Mouse (Mus musculus): ENCODE results near the gene Nacc2. TPM values are rescaled to one million over a fixed set of nuclear protein-coding genes. Genes with fewer than 3 reads are reported as not detected.

The Nacc2 gene
- polyA plus RNA-seq, 1 experiment from 2014 or later: 11.2 TPM

- no peak overlapping the region for H3K9ac ChIP-seq
- no peak overlapping the region for H3K27ac ChIP-seq
These were observed 103.1 kb downstream of the Nacc2 start for GRCm38 (mm10) chr2:26019923-26020322.

GRCm38 (mm10) chr2:26017326-26017725 is 105.7 kb downstream of the Nacc2 start:
- no peaks in the 10 kb centered on the region for H3K27me3 ChIP-seq
- H3K4me1 ChIP-seq: peaks cover 12% of the 10 kb centered on the region
- peaks cover 24% of the 10 kb centered on the region for H3K36me3 ChIP-seq
- ATAC-seq (ENCODE audit: borderline replicate concordance, extremely low read depth, low FRiP score, low TSS enrichment): no peak
- no peak overlapping the region for H3K4me2 ChIP-seq
- WGBS: 74% methylated on average over 4 of the region's 4 CpGs
- no peaks in the 10 kb centered on the region for H3K9me3 ChIP-seq
- no peak overlapping the region for H3K27ac ChIP-seq
- no peak overlapping the region for H3K9ac ChIP-seq
- H3K4me3 ChIP-seq: no peak overlapping the region

More at GRCm38 (mm10) chr2:26019923-26020322, 103.1 kb downstream of the Nacc2 start:
- Histone ChIP-seq H3K4me3 (0 out of 2 replicates have a peak overlapping the region, but pooled peaks have one; percentile 81), H3K27me3 (no peaks in the 10 kb centered on the region), H3K36me3 (peaks cover 11% of the 10 kb centered on the region; the same call in 1 of the 2 replicates), H3K9me3 (no peaks in the 10 kb centered on the region), H3K4me2 (peak overlapping the region; percentile 64; the same call in 1 of the 2 replicates), H3K4me1 (peaks cover 12% of the 10 kb centered on the region)
- WGBS: 69% methylated on average over 3 of the region's 3 CpGs
- ATAC-seq (ENCODE audit: borderline replicate concordance, extremely low read depth, low FRiP score, low TSS enrichment): no peak

- WGBS: 78% methylated on average over 3 of the region's 3 CpGs
- H3K4me2 ChIP-seq: no peak overlapping the region
- peaks cover 50% of the 10 kb centered on the region for H3K36me3 ChIP-seq
- no peak overlapping the region for H3K4me3 ChIP-seq
- peak; percentile 81; the same call in 1 of the 2 replicates for ATAC-seq (ENCODE audit: borderline replicate concordance, extremely low read depth, low FRiP score, low TSS enrichment)
- H3K27me3 ChIP-seq: no peaks in the 10 kb centered on the region
- H3K9ac ChIP-seq: no peak overlapping the region
- H3K9me3 ChIP-seq: no peaks in the 10 kb centered on the region
- no peaks in the 10 kb centered on the region for H3K4me1 ChIP-seq
- no peak overlapping the region for H3K27ac ChIP-seq
These were observed 109.3 kb downstream of the Nacc2 start for GRCm38 (mm10) chr2:26013674-26014073.

- WGBS: 68% methylated on average over 1 of the region's 1 CpGs
These were observed 111.6 kb downstream of the Nacc2 start for GRCm38 (mm10) chr2:26011420-26011819.

More at GRCm38 (mm10) chr2:26011420-26011819, 111.6 kb downstream of the Nacc2 start:
- no peaks in the 10 kb centered on the region for H3K9me3 ChIP-seq
- H3K4me2 ChIP-seq: no peak overlapping the region
- no peaks in the 10 kb centered on the region for H3K4me1 ChIP-seq
- no peaks in the 10 kb centered on the region for H3K27me3 ChIP-seq
- H3K36me3 ChIP-seq: peaks cover 71% of the 10 kb centered on the region
- H3K27ac ChIP-seq: no peak overlapping the region
- no peak overlapping the region for H3K9ac ChIP-seq
- no peak overlapping the region for H3K4me3 ChIP-seq
- no peak for ATAC-seq (ENCODE audit: borderline replicate concordance, extremely low read depth, low FRiP score, low TSS enrichment)

Other genes with a start within 250 kb of the Nacc2 start
- gene Camsap1, start 139.9 kb downstream of the Nacc2 start, polyA plus RNA-seq (2015; fragmentation: Nextera tagmentation; extraction: Ambion mirVana): 14.8 and 20.4 TPM in 2 replicates
- gene Ubac1, start 101.5 kb downstream of the Nacc2 start, polyA plus RNA-seq (2015; fragmentation: Nextera tagmentation; extraction: Ambion mirVana): 70.3 and 71.7 TPM in 2 replicates
- not detected in 2 replicates for gene Lhx3, start 85.1 kb upstream of the Nacc2 start, polyA plus RNA-seq (2015; fragmentation: Nextera tagmentation; extraction: Ambion mirVana)
- gene Qsox2, start 114.3 kb upstream of the Nacc2 start, polyA plus RNA-seq (2015; fragmentation: Nextera tagmentation; extraction: Ambion mirVana): 22.8 and 24.5 TPM in 2 replicates
- gene Ccdc187, start 171.3 kb upstream of the Nacc2 start, polyA plus RNA-seq (2015; fragmentation: Nextera tagmentation; extraction: Ambion mirVana): 0.31 and 0.34 TPM in 2 replicates
- gene Gpsm1, start 192.3 kb upstream of the Nacc2 start, polyA plus RNA-seq (2015; fragmentation: Nextera tagmentation; extraction: Ambion mirVana): 54.6 and 55.3 TPM in 2 replicates
- 25.5 and 27.3 TPM in 2 replicates for gene Dnlz, start 228.9 kb upstream of the Nacc2 start, polyA plus RNA-seq (2015; fragmentation: Nextera tagmentation; extraction: Ambion mirVana)
- gene Card9, start 237.7 kb upstream of the Nacc2 start, polyA plus RNA-seq (2015; fragmentation: Nextera tagmentation; extraction: Ambion mirVana): 1.7 and 3.0 TPM in 2 replicates